Mouse (Mus musculus) heart, embryonic 12.5 days (tissue): Measurements from ENCODE around the gene Adm2. TPM values are rescaled to one million over a fixed set of nuclear protein-coding genes. Genes with fewer than 3 reads are reported as not detected.

ENCODE experiments used
- ATAC-seq: fragments of 200-750 bp; cut with Nextera tagmentation; 2 replicates; pipeline ENCODE4 v1.8.0; 2017; ENCODE audit warnings: moderate TSS enrichment, moderate library complexity; ENCODE audit not compliant: insufficient number of reproducible peaks, low FRiP score
- H3K27ac ChIP-seq: fragments of 300-500 bp; sonication (generic); 2 replicates; pipeline ENCODE4 v1.5.1; 2016; ENCODE audit warnings: mild to moderate bottlenecking, moderate library complexity; ENCODE audit not compliant: poor library complexity, severe bottlenecking
- H3K27me3 ChIP-seq: fragments of 300-500 bp; sonication (generic); replicated peaks from 2 replicates; pipeline ENCODE4 v1.6.1; 2016; ENCODE audit warnings: mild to moderate bottlenecking, moderate library complexity
- H3K36me3 ChIP-seq: fragments of 300-500 bp; sonication (generic); 2 replicates; pipeline ENCODE4 v1.6.1; 2016; ENCODE audit warnings: mild to moderate bottlenecking, moderate library complexity
- H3K4me1 ChIP-seq: fragments of 300-500 bp; sonication (generic); replicated peaks from 2 replicates; pipeline ENCODE4 v1.6.1; 2016; ENCODE audit warnings: mild to moderate bottlenecking
- H3K4me2 ChIP-seq: fragments of 300-500 bp; sonication (generic); 2 replicates; pipeline ENCODE4 v1.6.1; 2016; ENCODE audit warnings: mild to moderate bottlenecking, moderate library complexity
- H3K4me3 ChIP-seq: fragments of 300-500 bp; sonication (generic); 2 replicates; pipeline ENCODE4 v1.5.1; 2016; ENCODE audit warnings: mild to moderate bottlenecking
- H3K9ac ChIP-seq: fragments of 300-500 bp; sonication (generic); 2 replicates; pipeline ENCODE4 v1.6.1; 2016; ENCODE audit warnings: mild to moderate bottlenecking, moderate library complexity
- H3K9me3 ChIP-seq: fragments of 300-500 bp; sonication (generic); replicated peaks from 2 replicates; pipeline ENCODE4 v1.6.1; 2016; ENCODE audit warnings: mild to moderate bottlenecking, moderate library complexity
- WGBS: fragments of 180-500 bp; shearing (Covaris S2); methylation state at CpG from one replicate; pipeline ENCODE4 v1.1.7; 2016; 5-methylcytosine and 5-hydroxymethylcytosine counted together
- polyA plus RNA-seq: library from polyadenylated mRNA; unstranded; fragments of >200 nt; fragmentation: Nextera tagmentation; extraction: Ambion mirVana; gene quantifications from 2 replicates; pipeline ENCODE4 v1.2.1, GENCODE M21; 2016

Gene Adm2
- 0.77 and 1.0 TPM in 2 replicates for polyA plus RNA-seq

- ATAC-seq, result peak; percentile 55; the same call in 1 of the 2 replicates
- H3K27me3 ChIP-seq, result peaks cover 40% of the 10 kb centered on the region
- peak within 1 kb of the TSS; percentile 65 for H3K4me2 ChIP-seq
- H3K9ac ChIP-seq, result peak within 1 kb of the TSS; percentile 57; the same call in 1 of the 2 replicates
- no peaks in the 10 kb centered on the region for H3K36me3 ChIP-seq
- WGBS, result 7% methylated on average over 26 of the region's 26 CpGs
- no peak within 1 kb of the TSS for H3K27ac ChIP-seq
- H3K9me3 ChIP-seq, result no peaks in the 10 kb centered on the region
- H3K4me1 ChIP-seq, result peaks cover 7% of the 10 kb centered on the region; the same call in 1 of the 2 replicates
- peak within 1 kb of the TSS; percentile 36 for H3K4me3 ChIP-seq
These were observed at the start of gene Adm2 for GRCm38 (mm10) chr15:89322670-89323522. TSS of gene Adm2 (plus strand) at chr15:89322720.

- H3K36me3 ChIP-seq, result peaks cover 79% of the 10 kb centered on the region
- H3K4me1 ChIP-seq, result no peaks in the 10 kb centered on the region
- no peak overlapping the region for H3K4me2 ChIP-seq
- no peak overlapping the region for H3K27ac ChIP-seq
- H3K27me3 ChIP-seq, result no peaks in the 10 kb centered on the region
- H3K9me3 ChIP-seq, result no peaks in the 10 kb centered on the region
- H3K9ac ChIP-seq, result no peak overlapping the region
- 81% methylated on average over 3 of the region's 3 CpGs for WGBS
- H3K4me3 ChIP-seq, result no peak overlapping the region
- no peak for ATAC-seq
These were observed 47.0 kb upstream of the Adm2 start for GRCm38 (mm10) chr15:89275497-89275896.

GRCm38 (mm10) chr15:89277366-89277765 lies 45.2 kb upstream of the Adm2 start:
- Histone ChIP-seq H3K36me3 (peaks cover 87% of the 10 kb centered on the region), H3K4me3 (no peak overlapping the region), H3K9ac (no peak overlapping the region), H3K4me1 (no peaks in the 10 kb centered on the region), H3K27me3 (no peaks in the 10 kb centered on the region), H3K27ac (no peak overlapping the region), H3K9me3 (no peaks in the 10 kb centered on the region), H3K4me2 (no peak overlapping the region)
- 87% methylated on average over 4 of the region's 4 CpGs for WGBS
- no peak for ATAC-seq

GRCm38 (mm10) chr15:89282546-89282945 lies 40.0 kb upstream of the Adm2 start:
- WGBS, result 83% methylated on average over 6 of the region's 6 CpGs
- Histone ChIP-seq H3K4me3 (no peak overlapping the region), H3K9ac (no peak overlapping the region), H3K36me3 (peaks cover 91% of the 10 kb centered on the region), H3K27me3 (no peaks in the 10 kb centered on the region), H3K9me3 (no peaks in the 10 kb centered on the region), H3K4me2 (no peak overlapping the region), H3K4me1 (peaks cover 7% of the 10 kb centered on the region; the same call in 1 of the 2 replicates), H3K27ac (no peak overlapping the region)
- ATAC-seq, result no peak

GRCm38 (mm10) chr15:89284094-89284493 lies 38.4 kb upstream of the Adm2 start:
- Histone ChIP-seq H3K9ac (no peak overlapping the region), H3K36me3 (peaks cover 91% of the 10 kb centered on the region), H3K4me2 (no peak overlapping the region), H3K4me1 (peaks cover 7% of the 10 kb centered on the region; the same call in 1 of the 2 replicates), H3K4me3 (no peak overlapping the region), H3K9me3 (no peaks in the 10 kb centered on the region), H3K27ac (no peak overlapping the region), H3K27me3 (no peaks in the 10 kb centered on the region)
- 85% methylated on average over 2 of the region's 2 CpGs for WGBS
- no peak for ATAC-seq

- Histone ChIP-seq H3K9me3 (no peaks in the 10 kb centered on the region), H3K36me3 (peaks cover 91% of the 10 kb centered on the region), H3K27me3 (no peaks in the 10 kb centered on the region), H3K27ac (no peak overlapping the region), H3K9ac (no peak overlapping the region), H3K4me1 (peaks cover 7% of the 10 kb centered on the region; the same call in 1 of the 2 replicates), H3K4me3 (no peak overlapping the region), H3K4me2 (no peak overlapping the region)
- no peak for ATAC-seq
These were observed 37.5 kb upstream of the Adm2 start for GRCm38 (mm10) chr15:89285004-89285403.

GRCm38 (mm10) chr15:89285478-89285877 lies 37.0 kb upstream of the Adm2 start:
- no peak overlapping the region for H3K4me3 ChIP-seq
- no peaks in the 10 kb centered on the region for H3K27me3 ChIP-seq
- H3K4me2 ChIP-seq, result no peak overlapping the region
- H3K27ac ChIP-seq, result no peak overlapping the region
- peaks cover 91% of the 10 kb centered on the region for H3K36me3 ChIP-seq
- H3K9ac ChIP-seq, result no peak overlapping the region
- no peak; the same call in 1 of the 2 replicates for ATAC-seq
- peaks cover 7% of the 10 kb centered on the region; the same call in 1 of the 2 replicates for H3K4me1 ChIP-seq
- 88% methylated on average over 5 of the region's 5 CpGs for WGBS
- no peaks in the 10 kb centered on the region for H3K9me3 ChIP-seq

- Histone ChIP-seq H3K9ac (no peak overlapping the region), H3K4me2 (no peak overlapping the region), H3K36me3 (peaks cover 90% of the 10 kb centered on the region), H3K27me3 (no peaks in the 10 kb centered on the region), H3K4me1 (peaks cover 7% of the 10 kb centered on the region; the same call in 1 of the 2 replicates), H3K9me3 (no peaks in the 10 kb centered on the region), H3K4me3 (no peak overlapping the region), H3K27ac (no peak overlapping the region)
- 84% methylated on average over 7 of the region's 7 CpGs for WGBS
- no peak for ATAC-seq
These were observed 36.4 kb upstream of the Adm2 start for GRCm38 (mm10) chr15:89286114-89286513.

- 88% methylated on average over 5 of the region's 5 CpGs for WGBS
- no peak for ATAC-seq
These were observed 35.9 kb upstream of the Adm2 start for GRCm38 (mm10) chr15:89286582-89286981.

GRCm38 (mm10) chr15:89288227-89288767 lies 34.2 kb upstream of the Adm2 start:
- 88% methylated on average over 23 of the region's 23 CpGs for WGBS
- Histone ChIP-seq H3K4me2 (no peak overlapping the region), H3K27ac (no peak overlapping the region; the same call in 1 of the 2 replicates), H3K9me3 (no peaks in the 10 kb centered on the region), H3K27me3 (no peaks in the 10 kb centered on the region), H3K9ac (no peak overlapping the region), H3K4me1 (peaks cover 7% of the 10 kb centered on the region; the same call in 1 of the 2 replicates), H3K4me3 (no peak overlapping the region), H3K36me3 (peaks cover 90% of the 10 kb centered on the region)
- no peak; the same call in 1 of the 2 replicates for ATAC-seq

More at GRCm38 (mm10) chr15:89286582-89286981, 35.9 kb upstream of the Adm2 start:
- H3K27me3 ChIP-seq, result no peaks in the 10 kb centered on the region
- no peak overlapping the region for H3K4me2 ChIP-seq
- H3K4me3 ChIP-seq, result no peak overlapping the region
- H3K27ac ChIP-seq, result no peak overlapping the region
- peaks cover 7% of the 10 kb centered on the region; the same call in 1 of the 2 replicates for H3K4me1 ChIP-seq
- no peaks in the 10 kb centered on the region for H3K9me3 ChIP-seq
- H3K9ac ChIP-seq, result no peak overlapping the region
- H3K36me3 ChIP-seq, result peaks cover 90% of the 10 kb centered on the region

- no peak overlapping the region for H3K9ac ChIP-seq
- no peak overlapping the region for H3K4me2 ChIP-seq
- no peaks in the 10 kb centered on the region for H3K9me3 ChIP-seq
- no peak for ATAC-seq
- no peak overlapping the region for H3K4me3 ChIP-seq
- H3K27ac ChIP-seq, result no peak overlapping the region
- peaks cover 90% of the 10 kb centered on the region for H3K36me3 ChIP-seq
- H3K27me3 ChIP-seq, result no peaks in the 10 kb centered on the region
- WGBS, result 95% methylated on average over 11 of the region's 11 CpGs
- H3K4me1 ChIP-seq, result peaks cover 7% of the 10 kb centered on the region; the same call in 1 of the 2 replicates
These were observed 33.1 kb upstream of the Adm2 start for GRCm38 (mm10) chr15:89289455-89289854.
